In the genomic region with DNA sequence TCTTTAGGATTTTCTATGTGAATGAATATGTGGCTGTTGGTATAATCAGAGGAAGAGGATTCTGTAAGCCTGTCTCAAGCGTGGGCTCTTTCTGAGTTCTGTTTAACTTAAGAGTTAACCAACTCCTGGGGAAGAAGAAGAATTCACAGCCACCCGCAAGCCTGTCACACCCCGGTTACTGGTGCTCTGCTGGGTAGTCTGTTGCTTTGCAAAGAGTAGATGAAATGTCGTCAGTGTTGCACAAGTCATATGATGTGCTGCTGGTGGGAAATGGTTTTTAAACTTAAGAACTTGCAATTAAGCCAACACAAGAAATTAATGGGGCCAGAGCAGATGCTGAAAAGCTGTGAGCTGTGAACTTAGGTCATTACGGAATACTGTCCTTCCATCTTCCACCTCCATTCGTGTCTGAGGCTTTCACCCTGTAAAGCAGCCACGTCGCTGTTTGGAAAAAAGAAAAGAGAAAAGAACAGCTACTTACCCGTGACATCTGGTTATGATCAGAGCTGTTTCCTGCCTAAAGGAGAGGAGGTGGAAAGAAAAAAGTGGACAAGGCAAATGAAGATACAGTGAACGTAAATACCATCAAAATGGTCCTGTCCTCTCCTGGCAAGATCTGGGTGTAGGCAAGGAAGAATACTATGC, we compare ENCODE assay signal across 12 mouse cellular contexts. TPM values are rescaled to one million over a fixed set of nuclear protein-coding genes. Genes with fewer than 3 reads are reported as not detected.
DNase-seq lines count a peak whose midpoint lies in the region; ATAC-seq and TF ChIP-seq lines count a peak whose summit lies in the region.
"Had no signal": no experiment of that assay in that cellular context is flagged by ENCODE, and none has a peak within 500 bp of the region (broad histone marks: within the 10 kb centered on the region; RNA-seq: fewer than 3 reads in every experiment).

No protein-coding gene starts in this region.

- H3K36me3 ChIP-seq in hindbrain, embryonic 10.5 days, result peaks cover 22% of the 10 kb centered on the region

- peaks cover 10% of the 10 kb centered on the region for H3K4me1 ChIP-seq in hindbrain, embryonic 10.5 days (replicated peaks)

- H3K4me3 ChIP-seq in layer of hippocampus, adult 2 months, result peak overlapping the region; percentile 8; the same call in 1 of the 2 replicates
- no peak overlapping the region for H3K4me3 ChIP-seq in hindbrain, embryonic 10.5 days

- ATAC-seq in inflammation-experienced regulatory T-cells, adult 6 months, result no peak
- ATAC-seq: forebrain, embryonic 16.5 days had no signal

- DNase-seq in layer of hippocampus, adult 2 months (ENCODE audit: low spot score in 2 of 2), result no peak
- no peak for DNase-seq in layer of hippocampus, postnatal 14 days (ENCODE audit: low spot score in 2 of 2)
- peak; percentile 47 for DNase-seq in embryo, embryonic 10.5 days (ENCODE audit: low spot score)
- peak; percentile 55 for DNase-seq in fibroblast of lung, adult 2 months (ENCODE audit: low read depth)
- DNase-seq in lung, postnatal 36 days, result peak; percentile 55
- DNase-seq in hindbrain, embryonic 10.5 days (ENCODE audit: low spot score), result no peak
- DNase-seq: kidney, adult 11 months; spleen, adult 18-20 months had no signal

- H3K9me3 ChIP-seq in hindbrain, embryonic 10.5 days, result no peaks in the 10 kb centered on the region

- H3K27me3 ChIP-seq in hindbrain, embryonic 10.5 days (ENCODE audit: insufficient read depth, poor library complexity, severe bottlenecking), result no peaks in the 10 kb centered on the region

- TF ChIP-seq CTCF in layer of hippocampus, adult 2 months (conservative IDR thresholded peaks at IDR 0.05), result no peak

- 60% methylated on average over 10 of the region's 10 CpGs for WGBS in hindbrain, embryonic 10.5 days

- H3K27ac ChIP-seq in layer of hippocampus, adult 2 months, result no peak overlapping the region
- H3K27ac ChIP-seq in hindbrain, embryonic 10.5 days, result no peak overlapping the region

RNA-seq across cellular contexts. Expression of gene Ctsk, which starts 0.6 kb away (rescaled TPM):
- 1 to 10 TPM; 2.6 TPM for total RNA-seq in layer of hippocampus, adult 2 months (2021)
- total RNA-seq in layer of hippocampus, postnatal 14 days (2021), result 1 to 10 TPM; 7.1 to 8.0 TPM
- under 1 TPM in 1 of 3 experiments, not detected in 2; 0.44 TPM for polyA plus RNA-seq in inflammation-experienced regulatory T-cells, adult 6 months (2017; shearing (Covaris generic))
- 3.7 and 5.9 TPM in 2 replicates for polyA plus RNA-seq in hindbrain, embryonic 10.5 days (2016; fragmentation: Nextera tagmentation; extraction: Ambion mirVana)

RNA-seq across cellular contexts. Expression of gene Ctss, which starts 27.0 kb away (rescaled TPM):
- total RNA-seq in layer of hippocampus, adult 2 months (2021), result 10 to 100 TPM; 55.0 to 57.5 TPM
- total RNA-seq in layer of hippocampus, postnatal 14 days (2021), result 10 to 100 TPM; 32.3 to 35.9 TPM
- 100 to 1,000 TPM; 244 to 569 (median 448) TPM for polyA plus RNA-seq in inflammation-experienced regulatory T-cells, adult 6 months (2017; shearing (Covaris generic))
- 3.9 and 7.6 TPM in 2 replicates for polyA plus RNA-seq in hindbrain, embryonic 10.5 days (2016; fragmentation: Nextera tagmentation; extraction: Ambion mirVana)
- total RNA-seq: MEL had no signal

RNA-seq across cellular contexts. Expression of gene Hormad1, which starts 59.9 kb away (rescaled TPM):
- not detected for total RNA-seq in layer of hippocampus, adult 2 months (2021)
- not detected for total RNA-seq in layer of hippocampus, postnatal 14 days (2021)
- not detected for polyA plus RNA-seq in inflammation-experienced regulatory T-cells, adult 6 months (2017; shearing (Covaris generic))
- polyA plus RNA-seq in hindbrain, embryonic 10.5 days (2016; fragmentation: Nextera tagmentation; extraction: Ambion mirVana), result not detected in 2 replicates
- total RNA-seq: MEL had no signal
- polyA plus RNA-seq: forebrain, embryonic 16.5 days; liver, embryonic 16.5 days had no signal

Comparison
In these comparisons a context has a peak if more than half of its experiments do, and no peak if none do; other contexts are left out.
1. DNase-seq: peak in embryo, embryonic 10.5 days (single experiment), fibroblast of lung, adult 2 months (single experiment) and lung, postnatal 36 days (single experiment); none in layer of hippocampus, adult 2 months (0 of 2), layer of hippocampus, postnatal 14 days (0 of 2) and hindbrain, embryonic 10.5 days (single experiment).